Mouse (Mus musculus) heart, postnatal 25 days (tissue): ENCODE data around the gene Sox5. TPM values are rescaled to one million over a fixed set of nuclear protein-coding genes. Genes with fewer than 3 reads are reported as not detected.
A peak's percentile ranks its signal among the peaks of the same experiment; 100 is the strongest.

ENCODE experiments used
- DNase-seq: peaks from one replicate; pipeline ENCODE4 v3.0.0; 2022; ENCODE audit warnings: low spot score
- intact Hi-C: fragments of 180-260 bp; cut with DNase I; formaldehyde crosslinking; loops from one replicate; pipeline ENCODE4 v1.15.1; 2025
- total RNA-seq, 2 experiments: library from RNA; stranded (reverse); gene quantifications; 2 replicates each; pipeline ENCODE4 v1.2.3; 2021

Sox5 gene
- total RNA-seq, 2 experiments from 2014 or later: 2.8 to 2.9 TPM

- peak; percentile 2 for DNase-seq
Observed at GRCm38 (mm10) chr6:144098119-144098518, 683.7 kb downstream of the Sox5 start.

GRCm38 (mm10) chr6:144088256-144088655, 693.5 kb downstream of the Sox5 start:
- no peak for DNase-seq
- intact Hi-C loops: no loop called here

More at GRCm38 (mm10) chr6:144098119-144098518, 683.7 kb downstream of the Sox5 start:
- intact Hi-C loops: no loop called here

- DNase-seq: no peak
- intact Hi-C loops: no loop called here
Observed at GRCm38 (mm10) chr6:144086096-144086810, 695.5 kb downstream of the Sox5 start.

GRCm38 (mm10) chr6:144082297-144082696, 699.5 kb downstream of the Sox5 start:
- intact Hi-C loops: no loop called here

GRCm38 (mm10) chr6:144077826-144078225, 704.0 kb downstream of the Sox5 start:
- DNase-seq: no peak
- intact Hi-C loops: no loop called here

More at GRCm38 (mm10) chr6:144082297-144082696, 699.5 kb downstream of the Sox5 start:
- no peak for DNase-seq

GRCm38 (mm10) chr6:144076376-144076775, 705.4 kb downstream of the Sox5 start:
- intact Hi-C loops: no loop called here

GRCm38 (mm10) chr6:144075327-144075941, 706.3 kb downstream of the Sox5 start:
- intact Hi-C loops: no loop called here
- no peak for DNase-seq

More at GRCm38 (mm10) chr6:144076376-144076775, 705.4 kb downstream of the Sox5 start:
- DNase-seq: no peak

- DNase-seq: peak; percentile 33
- intact Hi-C loops: no loop called here
Observed at GRCm38 (mm10) chr6:144074826-144075225, 707.0 kb downstream of the Sox5 start.

GRCm38 (mm10) chr6:144070461-144070860, 711.3 kb downstream of the Sox5 start:
- intact Hi-C loops: no loop called here

GRCm38 (mm10) chr6:144067491-144067890, 714.3 kb downstream of the Sox5 start:
- no peak for DNase-seq
- intact Hi-C loops: no loop called here

More at GRCm38 (mm10) chr6:144070461-144070860, 711.3 kb downstream of the Sox5 start:
- DNase-seq: no peak

GRCm38 (mm10) chr6:144062428-144062827, 719.3 kb downstream of the Sox5 start:
- intact Hi-C loops: no loop called here
- DNase-seq: no peak

- DNase-seq: no peak
- intact Hi-C loops: no loop called here
Observed at GRCm38 (mm10) chr6:144061814-144062213, 720.0 kb downstream of the Sox5 start.

GRCm38 (mm10) chr6:144057098-144057632, 724.6 kb downstream of the Sox5 start:
- intact Hi-C loops: no loop called here
- DNase-seq: no peak

- DNase-seq: peak; percentile 74
- intact Hi-C loops: no loop called here
Observed at GRCm38 (mm10) chr6:144056252-144057097, 725.3 kb downstream of the Sox5 start.

GRCm38 (mm10) chr6:144052487-144052886, 729.3 kb downstream of the Sox5 start:
- no peak for DNase-seq
- intact Hi-C loops: no loop called here

- DNase-seq: no peak
- intact Hi-C loops: no loop called here
Observed at GRCm38 (mm10) chr6:144051316-144051715, 730.5 kb downstream of the Sox5 start.

GRCm38 (mm10) chr6:144048201-144048924, 733.4 kb downstream of the Sox5 start:
- DNase-seq: no peak
- intact Hi-C loops: no loop called here

GRCm38 (mm10) chr6:144045503-144045902, 736.3 kb downstream of the Sox5 start:
- DNase-seq: no peak
- intact Hi-C loops: no loop called here

GRCm38 (mm10) chr6:144044381-144044780, 737.4 kb downstream of the Sox5 start:
- intact Hi-C loops: no loop called here
- no peak for DNase-seq

GRCm38 (mm10) chr6:144042936-144043335, 738.8 kb downstream of the Sox5 start:
- intact Hi-C loops: no loop called here
- DNase-seq: no peak
